Mouse (Mus musculus) CH12.LX (cell line): Measurements from ENCODE around the gene Dbt. TPM values are rescaled to one million over a fixed set of nuclear protein-coding genes. Genes with fewer than 3 reads are reported as not detected.

ENCODE experiments used
- DNase-seq: peaks from one replicate; pipeline ENCODE4 v3.0.0-alpha.2; 2013; ENCODE audit errors: extremely low read depth
- H3K27ac ChIP-seq: 2 replicates; pipeline ENCODE4 v1.5.1; 2012; ENCODE audit warnings: low read depth, mild to moderate bottlenecking, control low read depth, moderate library complexity; ENCODE audit not compliant: insufficient read depth
- H3K27me3 ChIP-seq: replicated peaks from 2 replicates; pipeline ENCODE3; 2012; ENCODE audit warnings: inconsistent platforms
- H3K36me3 ChIP-seq, 2 experiments: replicated peaks in 1 of 2; 2 replicates each; pipeline versions ENCODE3 to v1.6.1; 2012; ENCODE audit warnings: inconsistent platforms in 1 of 2, low read length in 1 of 2, mild to moderate bottlenecking in 1 of 2, mixed read lengths in 1 of 2, moderate library complexity in 1 of 2; ENCODE audit not compliant: control insufficient read depth in 1 of 2, insufficient read depth in 1 of 2
- H3K4me1 ChIP-seq, 2 experiments: 2 replicates each; pipeline ENCODE4 v1.6.1; 2012; ENCODE audit warnings: inconsistent platforms in 1 of 2, moderate library complexity in 1 of 2; ENCODE audit not compliant: insufficient read depth in 2 of 2, control insufficient read depth in 1 of 2
- H3K4me2 ChIP-seq: 2 replicates; pipeline ENCODE4 v1.6.1; 2012; ENCODE audit warnings: low read depth, mild to moderate bottlenecking, control low read depth; ENCODE audit not compliant: poor library complexity, insufficient read depth, severe bottlenecking
- H3K4me3 ChIP-seq, 3 experiments: fragments of 150-350 bp in 1 of 3; sonication (generic) in 1 of 3; replicated peaks in 1 of 3; 2 replicates each; pipeline versions ENCODE3 to v1.5.1; 2011 to 2012; ENCODE audit warnings: low read depth in 2 of 3, low read length in 2 of 3, mild to moderate bottlenecking in 2 of 3, moderate library complexity in 2 of 3, control low read depth in 1 of 3, improper control_type of control experiment in 1 of 3, inconsistent platforms in 1 of 3, mixed read lengths in 1 of 3; ENCODE audit not compliant: poor library complexity in 1 of 3
- H3K79me2 ChIP-seq: replicated peaks from 2 replicates; pipeline ENCODE4 v1.6.1; 2012; ENCODE audit warnings: mild to moderate bottlenecking, moderate library complexity; ENCODE audit not compliant: control insufficient read depth, poor library complexity, insufficient read depth, severe bottlenecking; ENCODE audit errors: extremely low read depth
- H3K9ac ChIP-seq: 2 replicates; pipeline ENCODE4 v1.6.1; 2012; ENCODE audit warnings: low read depth, mild to moderate bottlenecking, control low read depth, moderate library complexity; ENCODE audit not compliant: insufficient read depth
- H3K9me3 ChIP-seq: replicated peaks from 2 replicates; pipeline ENCODE3; 2012; ENCODE audit warnings: low read length, inconsistent platforms, mixed read lengths
- BHLHE40 ChIP-seq: IDR thresholded peaks from 2 replicates; pipeline ENCODE4 v1.6.1; 2011; ENCODE audit warnings: mild to moderate bottlenecking, low read depth, low read length, improper control_type of control experiment
- CHD1 ChIP-seq: IDR thresholded peaks from 2 replicates; pipeline ENCODE4 v1.6.1; 2012; ENCODE audit warnings: low read depth, low read length, improper control_type of control experiment, inconsistent platforms
- CHD2 ChIP-seq: IDR thresholded peaks from 2 replicates; pipeline ENCODE4 v1.6.1; 2011; ENCODE audit warnings: low read length, improper control_type of control experiment
- CTCF ChIP-seq, 2 experiments: IDR thresholded peaks in 1 of 2; conservative IDR thresholded peaks in 1 of 2; 2 replicates each; pipeline ENCODE4 v1.5.1; 2011 to 2012; ENCODE audit warnings: low read depth in 2 of 2, low read length in 2 of 2, improper control_type of control experiment in 1 of 2, inconsistent platforms in 1 of 2, mild to moderate bottlenecking in 1 of 2, moderate library complexity in 1 of 2
- E2F4 ChIP-seq: IDR thresholded peaks from 2 replicates; pipeline ENCODE4 v1.6.1; 2011; ENCODE audit warnings: low read depth, low read length, improper control_type of control experiment; ENCODE audit not compliant: insufficient replicate concordance
- ELF1 ChIP-seq: IDR thresholded peaks from 2 replicates; pipeline ENCODE4 v1.6.1; 2014; ENCODE audit warnings: low read depth, mild to moderate bottlenecking, inconsistent platforms, low read length, improper control_type of control experiment
- EP300 ChIP-seq: IDR thresholded peaks from 2 replicates; pipeline ENCODE4 v1.6.1; 2011; ENCODE audit warnings: low read length, improper control_type of control experiment
- ETS1 ChIP-seq: conservative IDR thresholded peaks from 2 replicates; pipeline ENCODE4 v1.6.1; 2012; ENCODE audit warnings: low read depth, mild to moderate bottlenecking, inconsistent platforms, low read length, improper control_type of control experiment, moderate library complexity
- GABPA ChIP-seq: IDR thresholded peaks from 2 replicates; pipeline ENCODE4 v1.6.1; 2012; ENCODE audit warnings: low read depth, low read length, improper control_type of control experiment, inconsistent platforms; ENCODE audit not compliant: insufficient replicate concordance
- HCFC1 ChIP-seq: IDR thresholded peaks from 2 replicates; pipeline ENCODE4 v1.6.1; 2012; ENCODE audit warnings: low read depth, mild to moderate bottlenecking, inconsistent platforms, low read length, improper control_type of control experiment
- IRF4 ChIP-seq: IDR thresholded peaks from 2 replicates; pipeline ENCODE4 v1.6.1; 2014; ENCODE audit warnings: low read depth, mild to moderate bottlenecking, inconsistent platforms, low read length, improper control_type of control experiment
- JUN ChIP-seq: IDR thresholded peaks from 2 replicates; pipeline ENCODE4 v1.6.1; 2011; ENCODE audit warnings: low read depth, mild to moderate bottlenecking, low read length, improper control_type of control experiment, moderate library complexity; ENCODE audit not compliant: insufficient read depth
- JUND ChIP-seq: conservative IDR thresholded peaks from 2 replicates; pipeline ENCODE4 v1.6.1; 2011; ENCODE audit warnings: low read depth, low read length, improper control_type of control experiment
- KAT2A ChIP-seq: IDR thresholded peaks from 2 replicates; pipeline ENCODE4 v1.6.1; 2012; ENCODE audit warnings: low read length, improper control_type of control experiment, inconsistent platforms; ENCODE audit not compliant: insufficient replicate concordance
- MAFK ChIP-seq: IDR thresholded peaks from 2 replicates; pipeline ENCODE4 v1.6.1; 2011; ENCODE audit warnings: low read length, improper control_type of control experiment; ENCODE audit not compliant: insufficient replicate concordance
- MAX ChIP-seq: IDR thresholded peaks from 2 replicates; pipeline ENCODE4 v1.6.1; 2011; ENCODE audit warnings: low read length, improper control_type of control experiment
- MAZ ChIP-seq: IDR thresholded peaks from 2 replicates; pipeline ENCODE4 v1.6.1; 2012; ENCODE audit warnings: low read depth, mild to moderate bottlenecking, inconsistent platforms, low read length, improper control_type of control experiment, moderate library complexity
- MEF2A ChIP-seq: IDR thresholded peaks from 2 replicates; pipeline ENCODE4 v1.6.1; 2014; ENCODE audit warnings: low read depth, mild to moderate bottlenecking, inconsistent platforms, low read length, improper control_type of control experiment, borderline replicate concordance
- MXI1 ChIP-seq: IDR thresholded peaks from 2 replicates; pipeline ENCODE4 v1.6.1; 2011; ENCODE audit warnings: mild to moderate bottlenecking, low read depth, low read length, improper control_type of control experiment
- MYC ChIP-seq: IDR thresholded peaks from 2 replicates; pipeline ENCODE4 v1.6.1; 2011; ENCODE audit warnings: low read depth, mild to moderate bottlenecking, improper control_type of control experiment, low read length
- NELFE ChIP-seq: IDR thresholded peaks from 2 replicates; pipeline ENCODE4 v1.6.1; 2011; ENCODE audit warnings: low read depth, low read length, improper control_type of control experiment
- NRF1 ChIP-seq: IDR thresholded peaks from 2 replicates; pipeline ENCODE4 v1.6.1; 2014; ENCODE audit warnings: low read depth, mild to moderate bottlenecking, inconsistent platforms, low read length, improper control_type of control experiment, moderate library complexity
- PAX5 ChIP-seq: IDR thresholded peaks from 2 replicates; pipeline ENCODE4 v1.6.1; 2012; ENCODE audit warnings: low read length, inconsistent platforms, mixed read lengths
- POLR2A ChIP-seq: IDR thresholded peaks from 2 replicates; pipeline ENCODE4 v1.6.1; 2011; ENCODE audit warnings: low read depth, mild to moderate bottlenecking, improper control_type of control experiment, low read length
- POLR2AphosphoS2 ChIP-seq: IDR thresholded peaks from 2 replicates; pipeline ENCODE4 v1.6.1; 2011; ENCODE audit warnings: low read depth, low read length, improper control_type of control experiment
- RAD21 ChIP-seq: IDR thresholded peaks from 2 replicates; pipeline ENCODE4 v1.6.1; 2011; ENCODE audit warnings: low read depth, mild to moderate bottlenecking, low read length, improper control_type of control experiment, moderate library complexity
- RCOR1 ChIP-seq: conservative IDR thresholded peaks from 2 replicates; pipeline ENCODE4 v1.6.1; 2012; ENCODE audit warnings: low read depth, mild to moderate bottlenecking, inconsistent platforms, low read length, improper control_type of control experiment
- SIN3A ChIP-seq: IDR thresholded peaks from 2 replicates; pipeline ENCODE4 v1.6.1; 2012; ENCODE audit warnings: low read length, improper control_type of control experiment, inconsistent platforms
- SMC3 ChIP-seq: IDR thresholded peaks from 2 replicates; pipeline ENCODE4 v1.6.1; 2011; ENCODE audit warnings: low read depth, low read length, improper control_type of control experiment
- TBP ChIP-seq: conservative IDR thresholded peaks from 2 replicates; pipeline ENCODE4 v1.6.1; 2011; ENCODE audit warnings: low read depth, low read length, improper control_type of control experiment
- TCF12 ChIP-seq: IDR thresholded peaks from 2 replicates; pipeline ENCODE4 v1.6.1; 2014; ENCODE audit warnings: low read depth, mild to moderate bottlenecking, inconsistent platforms, low read length, improper control_type of control experiment
- UBTF ChIP-seq: IDR thresholded peaks from 2 replicates; pipeline ENCODE4 v1.6.1; 2012; ENCODE audit warnings: low read depth, mild to moderate bottlenecking, inconsistent platforms, low read length, improper control_type of control experiment, moderate library complexity
- USF1 ChIP-seq: IDR thresholded peaks from 2 replicates; pipeline ENCODE4 v1.6.1; 2014; ENCODE audit warnings: low read depth, mild to moderate bottlenecking, inconsistent platforms, low read length, improper control_type of control experiment
- USF2 ChIP-seq: conservative IDR thresholded peaks from 2 replicates; pipeline ENCODE4 v1.6.1; 2011; ENCODE audit warnings: low read depth, low read length, improper control_type of control experiment
- ZC3H11A ChIP-seq: IDR thresholded peaks from 2 replicates; pipeline ENCODE4 v1.6.1; 2012; ENCODE audit warnings: low read depth, mild to moderate bottlenecking, inconsistent platforms, low read length, improper control_type of control experiment
- ZKSCAN1 ChIP-seq: IDR thresholded peaks from 2 replicates; pipeline ENCODE4 v1.6.1; 2012; ENCODE audit warnings: low read depth, inconsistent platforms, low read length, improper control_type of control experiment, borderline replicate concordance
- ZMIZ1 ChIP-seq: IDR thresholded peaks from 2 replicates; pipeline ENCODE4 v1.6.1; 2012; ENCODE audit warnings: low read depth, mild to moderate bottlenecking, inconsistent platforms, low read length, improper control_type of control experiment
- ZNF384 ChIP-seq: IDR thresholded peaks from 2 replicates; pipeline ENCODE4 v1.6.1; 2012; ENCODE audit warnings: low read depth, low read length, improper control_type of control experiment, inconsistent platforms
- dilution Hi-C: fragments of 300-500 bp; cut with MboI; formaldehyde crosslinking; loops from 2 replicates; pipeline ENCODE4 v1.14.3; 2020; ENCODE audit warnings: low sequenced_read_pairs; ENCODE audit not compliant: extremely low pct_unique_long_range_greater_than_20kb, extremely low pct_ligation_motif_present
- in situ Hi-C: fragments of 300-500 bp; cut with MboI; formaldehyde crosslinking; loops from 3 replicates; pipeline ENCODE4 v1.14.3; 2019; ENCODE audit warnings: low sequenced_read_pairs, low pct_ligation_motif_present, low pct_unique_long_range_greater_than_20kb, mixed read lengths
- polyA plus RNA-seq: library from polyadenylated mRNA; unstranded; fragments of >175 nt; gene quantifications from 2 replicates; pipeline ENCODE4 v1.2.1, GENCODE M21; 2012; ENCODE audit warnings: low read depth; ENCODE audit not compliant: insufficient read length
- total RNA-seq, 2 experiments: library from RNA; depleted of rRNA; stranded (reverse); fragments of 300-350 nt in 1 of 2; fragments of >200 nt in 1 of 2; gene quantifications; 2 replicates each; pipeline ENCODE4 v1.2.3; 2012 to 2014

The Dbt gene
- 11.2 and 13.3 TPM in 2 replicates for total RNA-seq (2012; rRNA removed)
- 20.4 and 24.9 TPM in 2 replicates for total RNA-seq (2014; rRNA removed)
- polyA plus RNA-seq: 21.3 and 25.3 TPM in 2 replicates

DNA sequence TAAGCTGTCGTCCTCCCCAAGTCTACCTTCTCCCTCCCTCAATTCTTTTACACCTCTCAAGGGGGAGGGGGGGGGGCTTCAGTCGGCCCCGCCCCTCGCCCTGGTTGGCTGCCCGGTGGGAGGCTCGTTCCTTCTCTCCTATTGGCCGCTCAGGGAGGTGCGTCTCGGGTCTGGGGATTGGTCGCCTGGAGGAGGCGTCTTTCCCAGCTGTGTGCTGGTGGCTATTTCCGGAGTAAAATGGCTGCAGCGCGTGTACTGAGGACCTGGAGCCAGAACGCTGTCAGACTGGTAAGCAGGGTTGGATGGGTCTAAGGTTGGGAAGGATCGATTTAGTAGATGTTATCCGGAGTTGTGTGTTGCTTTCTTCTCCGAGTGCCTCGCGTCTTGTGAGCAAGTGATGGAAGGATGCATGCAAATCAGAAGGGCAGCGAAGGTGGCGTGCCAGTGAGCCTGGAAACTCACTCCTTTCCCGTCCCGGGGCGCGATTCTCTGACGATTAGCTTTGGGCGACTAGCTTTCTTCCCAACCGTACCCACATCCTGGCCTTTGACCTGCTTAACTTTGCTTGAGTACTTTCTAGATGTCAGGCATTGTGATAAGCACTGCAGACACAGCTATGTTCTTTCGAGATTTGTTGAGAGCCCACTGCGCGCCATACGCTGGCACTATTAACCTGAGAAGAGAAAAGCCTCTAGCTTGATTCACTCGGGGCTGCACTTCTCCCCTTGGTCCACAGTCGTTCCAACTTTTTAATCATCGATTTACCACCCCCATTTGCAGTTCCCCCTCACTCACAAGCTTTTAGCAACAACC is at the start of gene Dbt:
Gene Dbt, plus strand, starts transcription at position 167 of the 813 bp plus-strand sequence.
- TF ChIP-seq USF2: no peak
- TF ChIP-seq GABPA: no peak
- peak; percentile 92 for TF ChIP-seq POLR2A
- TF ChIP-seq RAD21: no peak
- no peak for TF ChIP-seq EP300
- TF ChIP-seq CHD2: peak; percentile 42; the same call in 1 of the 2 replicates
- TF ChIP-seq SMC3: no peak
- no peak for TF ChIP-seq UBTF
- no peak for TF ChIP-seq E2F4
- TF ChIP-seq MYC: peak; percentile 86
- TF ChIP-seq RCOR1: no peak
- no peak for TF ChIP-seq PAX5
- TF ChIP-seq KAT2A: no peak
- TF ChIP-seq BHLHE40: peak; percentile 57
- no peak for TF ChIP-seq CTCF (conservative IDR thresholded peaks at IDR 0.05 in 1 of 2, IDR thresholded peaks at IDR 0.05 in 1 of 2; ENCODE audit: low read depth in 2 of 2, low read length in 2 of 2)
- TF ChIP-seq ETS1: peak; percentile 30; the same call in 1 of the 2 replicates
- TF ChIP-seq JUN: no peak
- TF ChIP-seq POLR2AphosphoS2: peak; percentile 86
- TF ChIP-seq SIN3A: peak; percentile 99
- TF ChIP-seq ZC3H11A: no peak
- TF ChIP-seq MXI1: peak; percentile 93
- TF ChIP-seq MEF2A: peak; percentile 35; the same call in 1 of the 2 replicates
- TF ChIP-seq ZKSCAN1: no peak
- TF ChIP-seq ZNF384: no peak
- TF ChIP-seq NELFE: peak; percentile 72
- TF ChIP-seq ELF1: peak; percentile 88
- 0 out of 2 replicates have a peak, but pooled peaks have one; percentile 55 for TF ChIP-seq MAZ
- TF ChIP-seq USF1: no peak
- peak; percentile 81 for TF ChIP-seq TCF12
- TF ChIP-seq TBP: peak; percentile 90
- TF ChIP-seq ZMIZ1: 0 out of 2 replicates have a peak, but pooled peaks have one; percentile 30
- TF ChIP-seq JUND: no peak
- TF ChIP-seq IRF4: 0 out of 2 replicates have a peak, but pooled peaks have one; percentile 1
- TF ChIP-seq HCFC1: peak; percentile 63
- TF ChIP-seq NRF1: no peak
- no peak for TF ChIP-seq MAFK
- no peak for TF ChIP-seq CHD1
- peak; percentile 68; the same call in 1 of the 2 replicates for TF ChIP-seq MAX
- TF ChIP-seq, all 38 proteins: peak for 18
- Histone ChIP-seq H3K4me1 (peaks cover 13 to 39% of the 10 kb centered on the region in 2 experiments), H3K4me3 (peak within 1 kb of the TSS; percentile 70 to 94 (median 72)), H3K9me3 (no peaks in the 10 kb centered on the region), H3K27me3 (no peaks in the 10 kb centered on the region), H3K36me3 (peaks cover 7 to 21% of the 10 kb centered on the region in 2 experiments), H3K9ac (peak within 1 kb of the TSS; percentile 72), H3K27ac (no peak within 1 kb of the TSS), H3K4me2 (peak within 1 kb of the TSS; percentile 75), H3K79me2 (no peaks in the 10 kb centered on the region; the same call in 1 of the 2 replicates)
- DNase-seq: peak; percentile 94
- dilution Hi-C loops (no loop called here), in situ Hi-C loops (loop anchor here (25.0 kb wide), 1 partner anchor 224 kb away; no protein-coding TSS in a partner anchor)
